Mouse (Mus musculus) liver, adult 2 months (tissue): ENCODE results near the gene Zfp26.

Experiments
- CTCF ChIP-seq: fragments of 200-500 bp; IDR thresholded peaks from 2 replicates; pipeline ENCODE4 v1.5.1; 2011; ENCODE audit warnings: low read depth, low read length, control low read depth
- POLR2A ChIP-seq: fragments of 200-500 bp; IDR thresholded peaks from 2 replicates; pipeline ENCODE4 v1.6.1; 2011; ENCODE audit warnings: low read length, control low read depth; ENCODE audit not compliant: insufficient read depth; ENCODE audit errors: extremely low read depth

DNA sequence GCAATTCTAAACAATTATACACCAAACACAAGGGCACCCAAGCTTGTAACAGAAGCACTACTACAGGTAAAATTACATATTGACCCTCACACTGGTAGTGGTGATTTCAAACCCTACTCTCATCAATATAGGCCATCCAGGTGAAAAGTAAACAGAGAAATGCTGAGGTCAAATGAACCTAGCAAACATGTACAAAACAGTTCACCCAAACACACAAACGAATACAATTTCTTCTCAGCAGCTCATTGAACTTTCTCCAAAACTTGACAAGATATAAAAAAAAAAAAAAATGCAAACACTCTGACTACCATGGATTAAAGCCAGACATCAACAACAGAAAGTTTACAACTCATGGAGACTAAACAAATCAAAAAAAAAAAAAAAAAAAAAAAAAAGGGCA, 8.5 kb downstream of the Zfp26 start:
- TF ChIP-seq CTCF (no peak), POLR2A (no peak)
